Mouse (Mus musculus) B cell, adult (primary cell): Measurements from ENCODE around the gene Adgrf3. TPM values are rescaled to one million over a fixed set of nuclear protein-coding genes. Genes with fewer than 3 reads are reported as not detected.

ENCODE experiments used
- total RNA-seq: library from RNA; stranded (reverse); gene quantifications from 4 replicates; pipeline ENCODE4 v1.2.4, GENCODE M21; 2023; ENCODE audit not compliant: inconsistent age

Adgrf3 gene
- not detected in 4 replicates for total RNA-seq

DNA sequence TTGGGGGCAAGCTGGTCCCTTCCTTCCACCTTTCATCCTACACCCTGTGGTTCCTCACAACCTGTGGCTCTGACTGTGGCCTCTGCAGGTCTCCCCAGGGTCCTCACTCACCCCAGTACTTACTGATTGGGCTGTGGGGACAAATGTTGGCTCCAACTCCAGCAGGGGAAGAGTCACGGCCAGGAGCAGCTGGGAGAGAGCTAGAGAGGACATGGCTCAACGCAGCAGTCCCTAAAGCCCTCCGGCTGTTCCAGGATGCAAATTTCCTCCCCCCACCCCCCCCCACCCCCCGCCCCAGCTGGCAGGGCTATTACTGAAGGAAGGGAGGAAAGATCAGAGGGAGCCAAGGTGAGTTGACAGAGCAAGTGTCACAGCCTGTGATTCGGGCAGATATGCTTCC lies at the start of gene Adgrf3:
TSS of gene Adgrf3 (minus strand) at position 230 of the 400 bp plus-strand sequence.

DNA sequence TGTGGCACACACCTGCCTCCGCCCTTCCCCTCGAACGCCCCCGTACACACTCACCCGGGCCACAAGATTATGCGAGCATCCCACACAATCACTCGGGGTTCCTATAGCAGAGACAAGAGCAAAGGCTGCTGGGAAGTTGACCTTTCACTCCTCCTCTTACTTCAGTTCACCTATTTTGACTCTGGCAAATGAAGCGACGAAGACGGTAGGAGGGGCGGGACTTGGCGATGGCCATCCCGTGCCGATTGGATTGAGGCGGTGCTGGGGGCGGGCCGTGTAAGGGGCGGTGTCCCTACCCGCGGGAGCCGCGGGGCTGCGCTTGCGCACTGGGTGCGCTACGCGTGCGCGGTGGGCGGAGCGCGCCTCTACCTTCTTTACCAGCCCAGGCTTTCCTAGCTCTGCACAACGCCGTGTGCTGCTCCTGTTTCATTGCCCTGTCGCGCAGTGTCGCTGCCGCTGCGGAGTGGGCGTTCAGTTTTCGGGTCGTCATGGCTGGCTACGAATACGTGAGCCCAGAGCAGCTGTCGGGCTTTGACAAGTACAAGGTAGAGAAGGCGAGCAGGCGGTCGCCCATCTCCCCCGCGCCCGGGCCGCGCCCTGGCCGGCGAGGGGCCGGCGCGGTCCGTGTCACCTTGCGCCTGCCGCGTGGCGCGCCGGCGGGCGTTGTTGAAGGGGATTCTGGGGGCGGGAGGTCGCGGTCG lies 26.9 kb upstream of the Adgrf3 start, which contains the start of gene Selenoi:
TSS of gene Selenoi (plus strand) at position 311 of the 701 bp plus-strand sequence.

DNA sequence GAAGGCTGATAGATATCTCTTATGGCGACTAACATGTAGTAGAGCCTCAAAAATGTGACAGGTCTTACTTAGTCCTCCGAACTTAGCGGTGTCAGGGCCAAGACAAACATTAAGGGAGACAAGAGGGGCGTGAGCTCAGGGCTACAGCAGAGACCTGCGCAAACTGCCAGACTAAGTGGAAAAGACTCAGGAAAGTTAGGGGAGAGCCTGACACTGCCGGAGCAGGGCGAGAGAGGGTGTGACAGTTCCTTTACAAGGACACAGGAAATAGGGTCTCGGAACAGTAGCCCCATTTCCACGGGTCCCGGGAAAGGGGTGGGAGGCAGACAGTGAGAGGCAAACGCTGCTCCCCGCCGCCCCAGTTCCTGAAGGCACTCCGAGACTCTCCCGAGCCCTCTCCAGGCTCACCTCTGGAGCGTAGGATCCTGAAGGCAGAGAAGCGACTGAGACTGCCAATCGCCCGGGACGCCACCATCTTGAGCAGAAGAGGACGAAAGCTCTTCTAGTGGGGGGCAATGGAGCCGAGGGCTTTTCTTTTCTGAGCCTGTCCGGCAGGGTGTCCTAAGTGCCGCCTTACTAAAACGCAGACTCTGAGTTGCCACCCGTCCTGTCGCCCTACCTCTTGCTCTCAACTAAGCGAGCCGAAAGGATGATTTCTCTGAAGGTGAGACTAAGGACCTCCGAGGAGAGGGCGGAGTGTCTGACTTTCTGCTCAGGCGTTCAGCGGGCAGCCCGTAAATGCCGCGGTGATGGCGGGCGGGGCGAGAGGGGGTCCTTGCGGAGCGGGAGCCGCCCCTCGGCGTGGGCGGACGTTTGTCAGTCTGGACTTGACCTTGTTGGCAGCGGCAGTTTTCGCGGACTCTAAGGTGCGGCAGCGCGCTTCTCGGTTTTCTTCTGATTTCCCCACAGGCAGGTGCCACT lies 50.8 kb downstream of the Adgrf3 start, which contains the start of the genes Hadha and Hadhb:
TSS of gene Hadha (minus strand) at position 689 of the 921 bp plus-strand sequence.
TSS of gene Hadhb (plus strand) at position 775 of the 921 bp plus-strand sequence.

Other genes starting within 250 kb of the Adgrf3 start
- gene Il6, start 192.6 kb downstream of the Adgrf3 start, total RNA-seq = not detected in 4 replicates
- gene Tyms, start 132.1 kb downstream of the Adgrf3 start, total RNA-seq = 5.5 to 7.5 TPM (median 6.1 TPM) in 4 replicates
- gene Garem2, start 100.6 kb downstream of the Adgrf3 start, total RNA-seq = not detected in 4 replicates
- gene 3110082J24Rik, start 99.6 kb downstream of the Adgrf3 start, total RNA-seq = not detected in 4 replicates
- gene Hadha, start 50.6 kb downstream of the Adgrf3 start, total RNA-seq = 112 to 114 TPM (median 113 TPM) in 4 replicates
- 81.4 to 88.6 TPM (median 86.1 TPM) in 4 replicates for gene Hadhb, start 50.5 kb downstream of the Adgrf3 start, total RNA-seq
- 12.8 to 22.1 TPM (median 20.1 TPM) in 4 replicates for gene Selenoi, start 26.9 kb upstream of the Adgrf3 start, total RNA-seq
- not detected in 4 replicates for gene Drc1, start 75.7 kb upstream of the Adgrf3 start, total RNA-seq